Mouse (Mus musculus): Measurements from ENCODE around the gene Cchcr1. TPM values are rescaled to one million over a fixed set of nuclear protein-coding genes. Genes with fewer than 3 reads are reported as not detected.

Gene Cchcr1
- polyA plus RNA-seq, 2 experiments, result 11.6 to 43.2 TPM

DNA sequence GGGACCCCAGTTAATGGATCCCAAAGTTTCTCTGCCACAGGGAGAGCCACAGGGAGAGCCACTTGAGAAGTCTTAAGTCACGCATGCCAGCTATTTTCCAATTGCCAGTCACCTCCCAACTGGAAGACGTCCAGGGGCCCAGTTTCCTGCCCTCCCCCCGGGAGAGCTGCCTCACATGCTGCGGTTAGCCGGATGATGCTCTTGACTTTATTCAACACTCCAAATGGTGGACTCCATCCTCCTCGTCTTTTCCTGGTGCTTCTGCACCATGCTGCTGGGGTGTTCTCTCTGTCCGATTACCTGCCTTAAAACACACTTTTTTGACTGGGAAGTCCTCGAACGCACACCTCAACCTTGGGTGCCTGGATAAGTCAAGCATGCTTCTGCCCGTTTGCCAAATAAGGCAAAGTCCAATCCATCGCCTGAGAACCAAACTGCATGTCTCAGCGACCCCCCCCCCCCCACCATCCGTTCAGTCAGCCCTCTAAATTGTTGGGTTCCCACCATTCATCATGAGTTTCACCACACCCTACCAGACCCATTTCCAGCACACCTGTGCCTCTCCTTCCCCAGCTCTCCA, 39.4 kb downstream of the Cchcr1 start:
- Histone ChIP-seq H3K27ac (replicated peaks; ENCODE audit: low read depth, low read length) (no peak overlapping the region), H3K4me2 (replicated peaks; ENCODE audit: low read depth, low read length, severe bottlenecking) (no peak overlapping the region), H3K36me3 (ENCODE audit: control insufficient read depth, insufficient read depth, low read length) (no peaks in the 10 kb centered on the region), H3K4me3 (replicated peaks; ENCODE audit: low read length) (no peak overlapping the region), H3K9me3 (ENCODE audit: control insufficient read depth, low read length) (no peaks in the 10 kb centered on the region), H3K9ac (ENCODE audit: low read depth, low read length, severe bottlenecking) (no peak overlapping the region), H3K4me1 (ENCODE audit: control insufficient read depth, insufficient read depth, low read length) (no peaks in the 10 kb centered on the region), H3K27me3 (ENCODE audit: control insufficient read depth, insufficient read depth, low read length) (no peaks in the 10 kb centered on the region)
- DNase-seq (ENCODE audit: low spot score) (no peak), ATAC-seq (ENCODE audit: low FRiP score, low read depth) (no peak)
- TF ChIP-seq POLR2A (IDR thresholded peaks at IDR 0.05; ENCODE audit: borderline replicate concordance, extremely low read depth, insufficient read depth, insufficient read length), result no peak
- WGBS, result 92% methylated on average over 13 of the region's 13 CpGs

GRCm38 (mm10) chr17:35556812-35557211, 39.9 kb downstream of the Cchcr1 start:
- 34% methylated on average over 5 of the region's 5 CpGs for WGBS
- H3K27ac ChIP-seq (replicated peaks; ENCODE audit: low read depth, low read length), result no peak overlapping the region
- H3K4me1 ChIP-seq (ENCODE audit: control insufficient read depth, insufficient read depth, low read length), result no peaks in the 10 kb centered on the region
- no peak for ATAC-seq (ENCODE audit: low FRiP score, low read depth)
- H3K36me3 ChIP-seq (ENCODE audit: control insufficient read depth, insufficient read depth, low read length), result no peaks in the 10 kb centered on the region
- no peaks in the 10 kb centered on the region for H3K9me3 ChIP-seq (ENCODE audit: control insufficient read depth, low read length)
- no peaks in the 10 kb centered on the region for H3K27me3 ChIP-seq (ENCODE audit: control insufficient read depth, insufficient read depth, low read length)
- H3K4me3 ChIP-seq (replicated peaks; ENCODE audit: low read length), result no peak overlapping the region
- H3K4me2 ChIP-seq (replicated peaks; ENCODE audit: low read depth, low read length, severe bottlenecking), result no peak overlapping the region
- no peak for TF ChIP-seq POLR2A (IDR thresholded peaks at IDR 0.05; ENCODE audit: borderline replicate concordance, extremely low read depth, insufficient read depth, insufficient read length)
- H3K9ac ChIP-seq (ENCODE audit: low read depth, low read length, severe bottlenecking), result no peak overlapping the region
- DNase-seq (ENCODE audit: low spot score), result no peak

GRCm38 (mm10) chr17:35557351-35557750, 40.5 kb downstream of the Cchcr1 start:
- H3K9me3 ChIP-seq (ENCODE audit: control insufficient read depth, low read length), result no peaks in the 10 kb centered on the region
- ATAC-seq (ENCODE audit: low FRiP score, low read depth) (no peak), DNase-seq (ENCODE audit: low spot score) (no peak)
- no peaks in the 10 kb centered on the region for H3K27me3 ChIP-seq (ENCODE audit: control insufficient read depth, insufficient read depth, low read length)
- TF ChIP-seq POLR2A (IDR thresholded peaks at IDR 0.05; ENCODE audit: borderline replicate concordance, extremely low read depth, insufficient read depth, insufficient read length), result no peak
- H3K4me3 ChIP-seq (replicated peaks; ENCODE audit: low read length), result no peak overlapping the region
- no peak overlapping the region for H3K27ac ChIP-seq (replicated peaks; ENCODE audit: low read depth, low read length)
- H3K4me2 ChIP-seq (replicated peaks; ENCODE audit: low read depth, low read length, severe bottlenecking), result no peak overlapping the region
- no peaks in the 10 kb centered on the region for H3K4me1 ChIP-seq (ENCODE audit: control insufficient read depth, insufficient read depth, low read length)
- no peaks in the 10 kb centered on the region for H3K36me3 ChIP-seq (ENCODE audit: control insufficient read depth, insufficient read depth, low read length)
- WGBS, result 75% methylated on average over 9 of the region's 9 CpGs
- no peak overlapping the region for H3K9ac ChIP-seq (ENCODE audit: low read depth, low read length, severe bottlenecking)

- no peak for TF ChIP-seq POLR2A (IDR thresholded peaks at IDR 0.05; ENCODE audit: borderline replicate concordance, extremely low read depth, insufficient read depth, insufficient read length)
- 58% methylated on average over 8 of the region's 8 CpGs for WGBS
- no peak for ATAC-seq (ENCODE audit: low FRiP score, low read depth)
- Histone ChIP-seq H3K36me3 (ENCODE audit: control insufficient read depth, insufficient read depth, low read length) (no peaks in the 10 kb centered on the region), H3K4me1 (ENCODE audit: control insufficient read depth, insufficient read depth, low read length) (no peaks in the 10 kb centered on the region), H3K27ac (replicated peaks; ENCODE audit: low read depth, low read length) (no peak overlapping the region), H3K9ac (ENCODE audit: low read depth, low read length, severe bottlenecking) (no peak overlapping the region), H3K4me3 (replicated peaks; ENCODE audit: low read length) (no peak overlapping the region), H3K27me3 (ENCODE audit: control insufficient read depth, insufficient read depth, low read length) (no peaks in the 10 kb centered on the region), H3K9me3 (ENCODE audit: control insufficient read depth, low read length) (no peaks in the 10 kb centered on the region), H3K4me2 (replicated peaks; ENCODE audit: low read depth, low read length, severe bottlenecking) (no peak overlapping the region)
- DNase-seq (ENCODE audit: low spot score), result no peak
Observed at GRCm38 (mm10) chr17:35558216-35558615, 41.3 kb downstream of the Cchcr1 start.

DNA sequence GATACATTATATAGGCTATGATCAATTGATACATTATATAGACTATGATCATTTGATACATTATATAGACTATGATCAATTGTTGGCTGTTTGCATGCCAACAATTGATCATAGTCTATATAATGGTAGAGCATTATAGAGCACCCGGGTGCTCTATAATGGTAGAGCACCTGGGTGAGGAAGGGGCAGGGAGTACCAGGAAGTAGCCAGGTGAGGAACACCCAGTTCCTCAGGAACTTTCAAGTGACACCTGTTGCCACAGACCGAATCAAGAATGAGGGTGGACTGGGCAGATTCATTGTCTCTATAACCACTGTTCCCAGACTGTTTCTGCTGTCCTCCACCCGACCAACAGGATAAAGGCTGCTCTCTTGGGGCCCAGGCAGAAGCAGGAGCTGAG, 50.2 kb downstream of the Cchcr1 start, which contains the start of gene 2300002M23Rik:
Gene 2300002M23Rik, plus strand, starts transcription at position 301 of the 400 bp plus-strand sequence.
- H3K4me1 ChIP-seq (ENCODE audit: control insufficient read depth, insufficient read depth, low read length), result peaks cover 4% of the 10 kb centered on the region; the same call in 1 of the 2 replicates
- no peak for TF ChIP-seq POLR2A (IDR thresholded peaks at IDR 0.05; ENCODE audit: borderline replicate concordance, extremely low read depth, insufficient read depth, insufficient read length)
- H3K27me3 ChIP-seq (ENCODE audit: control insufficient read depth, insufficient read depth, low read length), result peaks cover 23% of the 10 kb centered on the region
- ATAC-seq (ENCODE audit: low FRiP score, low read depth), result no peak
- DNase-seq (ENCODE audit: low spot score), result no peak
- WGBS, result 63% methylated on average over 3 of the region's 3 CpGs
- H3K4me3 ChIP-seq (replicated peaks; ENCODE audit: low read length), result no peak within 1 kb of the TSS
- no peak within 1 kb of the TSS for H3K27ac ChIP-seq (replicated peaks; ENCODE audit: low read depth, low read length)
- H3K9ac ChIP-seq (ENCODE audit: low read depth, low read length, severe bottlenecking), result no peak within 1 kb of the TSS
- no peaks in the 10 kb centered on the region for H3K36me3 ChIP-seq (ENCODE audit: control insufficient read depth, insufficient read depth, low read length)
- H3K9me3 ChIP-seq (ENCODE audit: control insufficient read depth, low read length), result no peaks in the 10 kb centered on the region
- H3K4me2 ChIP-seq (replicated peaks; ENCODE audit: low read depth, low read length, severe bottlenecking), result no peak within 1 kb of the TSS

All from limb, embryonic 14.5 days (tissue).